Mouse (Mus musculus) bone marrow macrophage, adult 2 months (primary cell): ENCODE data around the gene Mindy4.

Experiments used
- CTCF ChIP-seq: IDR thresholded peaks from 2 replicates; pipeline ENCODE4 v1.5.1; 2012; ENCODE audit warnings: low read depth, mild to moderate bottlenecking, low read length, moderate library complexity
- POLR2A ChIP-seq: IDR thresholded peaks from 2 replicates; pipeline ENCODE4 v1.6.1; 2012; ENCODE audit warnings: mild to moderate bottlenecking, low read depth, low read length, borderline replicate concordance

GRCm38 (mm10) chr6:55324785-55325184 lies 121.6 kb downstream of the Mindy4 start:
- no peak; the same call in 1 of the 2 replicates for TF ChIP-seq CTCF
- TF ChIP-seq POLR2A, result no peak
